Mouse (Mus musculus) midbrain, embryonic 12.5 days (tissue): Measurements from ENCODE around the gene Nmb. TPM values are rescaled to one million over a fixed set of nuclear protein-coding genes. Genes with fewer than 3 reads are reported as not detected.

Source experiments
- ATAC-seq: fragments of 200-750 bp; cut with Nextera tagmentation; 2 replicates; pipeline ENCODE4 v1.8.0; 2017; ENCODE audit warnings: low read depth, moderate TSS enrichment, moderate library complexity; ENCODE audit not compliant: low FRiP score
- H3K27ac ChIP-seq: fragments of 300-500 bp; sonication (generic); replicated peaks from 2 replicates; pipeline ENCODE4 v1.5.1; 2016; ENCODE audit warnings: mild to moderate bottlenecking
- H3K27me3 ChIP-seq: fragments of 300-500 bp; sonication (generic); 2 replicates; pipeline ENCODE4 v1.6.1; 2016; ENCODE audit warnings: mild to moderate bottlenecking
- H3K36me3 ChIP-seq: fragments of 300-500 bp; sonication (generic); 2 replicates; pipeline ENCODE4 v1.6.1; 2016
- H3K4me1 ChIP-seq: fragments of 300-500 bp; sonication (generic); 2 replicates; pipeline ENCODE4 v1.6.1; 2016
- H3K4me2 ChIP-seq: fragments of 300-500 bp; sonication (generic); replicated peaks from 2 replicates; pipeline ENCODE4 v1.6.1; 2016; ENCODE audit warnings: mild to moderate bottlenecking, moderate library complexity
- H3K4me3 ChIP-seq: fragments of 300-500 bp; sonication (generic); 2 replicates; pipeline ENCODE4 v1.5.1; 2016; ENCODE audit warnings: mild to moderate bottlenecking
- H3K9ac ChIP-seq: fragments of 300-500 bp; sonication (generic); replicated peaks from 2 replicates; pipeline ENCODE4 v1.6.1; 2016; ENCODE audit warnings: mild to moderate bottlenecking, moderate library complexity
- H3K9me3 ChIP-seq: fragments of 300-500 bp; sonication (generic); 2 replicates; pipeline ENCODE4 v1.6.1; 2016; ENCODE audit warnings: mild to moderate bottlenecking
- WGBS: fragments of 180-500 bp; shearing (Covaris S2); methylation state at CpG from one replicate; pipeline ENCODE4 v1.1.7; 2016; 5-methylcytosine and 5-hydroxymethylcytosine counted together
- polyA plus RNA-seq: library from polyadenylated mRNA; unstranded; fragments of >200 nt; fragmentation: Nextera tagmentation; extraction: Ambion mirVana; gene quantifications from 2 replicates; pipeline ENCODE4 v1.2.1, GENCODE M21; 2016

Gene Nmb
- polyA plus RNA-seq, 1 experiment from 2014 or later = 5.7 TPM

DNA sequence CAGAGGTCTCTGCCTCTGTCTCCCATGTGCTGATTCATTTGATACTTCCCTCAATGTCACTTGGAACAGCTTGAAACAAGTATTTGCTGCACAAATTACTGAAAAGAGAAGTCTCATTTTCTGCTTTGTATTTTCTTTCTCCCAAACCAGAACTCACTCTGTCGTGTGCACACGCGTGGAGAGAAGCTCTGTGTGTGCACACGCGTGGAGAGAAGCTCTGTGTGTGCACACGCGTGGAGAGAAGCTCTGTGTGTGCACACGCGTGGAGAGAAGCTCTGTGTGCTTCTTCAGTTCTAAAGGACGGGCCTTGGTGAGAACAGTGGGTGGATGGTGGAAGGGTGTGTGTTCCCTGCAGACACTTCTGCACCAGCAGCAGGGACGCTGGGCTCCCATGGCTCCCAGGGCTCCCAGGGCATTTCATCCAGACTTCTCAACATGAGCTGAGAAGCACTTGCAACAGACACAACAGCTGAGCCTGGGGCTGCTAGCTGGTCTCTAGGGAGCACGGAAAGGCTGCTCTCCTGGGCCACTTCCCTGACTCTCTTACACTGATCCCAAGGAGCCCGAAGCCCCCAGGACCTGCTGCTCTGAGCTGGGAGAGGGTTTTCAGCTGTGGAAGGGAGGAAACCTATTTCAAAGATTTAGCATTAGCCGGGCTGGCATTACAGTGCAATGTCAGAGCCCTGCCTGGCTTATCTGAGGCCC, 9.9 kb downstream of the Nmb start:
- H3K4me3 ChIP-seq = no peak overlapping the region
- no peak overlapping the region for H3K9ac ChIP-seq
- no peaks in the 10 kb centered on the region for H3K27me3 ChIP-seq
- H3K9me3 ChIP-seq = no peaks in the 10 kb centered on the region
- WGBS = 95% methylated on average over 14 of the region's 14 CpGs
- ATAC-seq = no peak
- no peak overlapping the region for H3K27ac ChIP-seq
- H3K4me2 ChIP-seq = no peak overlapping the region
- peaks cover 77% of the 10 kb centered on the region for H3K36me3 ChIP-seq
- peaks cover 4% of the 10 kb centered on the region; the same call in 1 of the 2 replicates for H3K4me1 ChIP-seq

DNA sequence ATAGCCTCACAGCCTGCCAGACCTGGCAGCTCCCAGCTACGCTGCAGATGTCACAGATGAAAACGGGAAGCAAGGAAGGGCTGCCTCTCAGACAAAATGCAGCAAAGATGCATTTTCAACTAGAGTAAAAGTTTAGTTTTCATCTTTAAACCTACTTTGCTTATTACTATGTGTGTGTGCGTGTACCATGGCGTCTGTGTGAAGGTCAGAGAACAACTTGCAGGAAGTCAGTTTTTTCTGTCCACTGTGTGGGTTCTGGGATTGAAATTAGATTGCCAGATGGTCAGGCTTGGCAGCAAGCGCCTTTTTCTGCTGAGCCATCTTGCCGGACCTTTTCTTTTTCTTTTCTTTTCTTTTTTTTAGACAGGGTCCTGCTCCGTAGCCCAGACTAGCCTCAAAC, 10.7 kb downstream of the Nmb start:
- Histone ChIP-seq H3K9me3 (no peaks in the 10 kb centered on the region), H3K4me2 (no peak overlapping the region), H3K36me3 (peaks cover 75% of the 10 kb centered on the region), H3K4me1 (peaks cover 6% of the 10 kb centered on the region), H3K4me3 (no peak overlapping the region), H3K9ac (no peak overlapping the region), H3K27ac (no peak overlapping the region), H3K27me3 (no peaks in the 10 kb centered on the region)
- ATAC-seq = no peak
- WGBS = 93% methylated on average over 7 of the region's 7 CpGs

DNA sequence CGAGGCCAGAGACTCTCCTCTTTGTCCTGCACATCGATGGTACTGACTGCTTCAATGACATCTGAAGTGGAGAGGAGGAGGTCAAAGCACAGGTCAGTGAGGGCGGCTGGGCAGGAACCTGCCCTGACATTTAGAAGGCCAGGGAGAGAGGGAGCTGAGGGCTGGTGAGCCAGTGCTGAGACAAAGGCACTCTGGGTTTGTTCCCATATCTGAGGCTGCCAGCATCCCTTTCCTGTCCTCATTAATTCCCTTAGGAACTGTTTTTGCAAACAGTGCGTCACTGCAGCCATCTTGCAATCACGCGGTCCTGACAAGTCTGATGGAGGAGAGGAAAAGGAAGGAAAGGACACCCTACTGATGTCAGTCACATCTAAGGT, 11.1 kb downstream of the Nmb start:
- WGBS = 88% methylated on average over 6 of the region's 6 CpGs

DNA sequence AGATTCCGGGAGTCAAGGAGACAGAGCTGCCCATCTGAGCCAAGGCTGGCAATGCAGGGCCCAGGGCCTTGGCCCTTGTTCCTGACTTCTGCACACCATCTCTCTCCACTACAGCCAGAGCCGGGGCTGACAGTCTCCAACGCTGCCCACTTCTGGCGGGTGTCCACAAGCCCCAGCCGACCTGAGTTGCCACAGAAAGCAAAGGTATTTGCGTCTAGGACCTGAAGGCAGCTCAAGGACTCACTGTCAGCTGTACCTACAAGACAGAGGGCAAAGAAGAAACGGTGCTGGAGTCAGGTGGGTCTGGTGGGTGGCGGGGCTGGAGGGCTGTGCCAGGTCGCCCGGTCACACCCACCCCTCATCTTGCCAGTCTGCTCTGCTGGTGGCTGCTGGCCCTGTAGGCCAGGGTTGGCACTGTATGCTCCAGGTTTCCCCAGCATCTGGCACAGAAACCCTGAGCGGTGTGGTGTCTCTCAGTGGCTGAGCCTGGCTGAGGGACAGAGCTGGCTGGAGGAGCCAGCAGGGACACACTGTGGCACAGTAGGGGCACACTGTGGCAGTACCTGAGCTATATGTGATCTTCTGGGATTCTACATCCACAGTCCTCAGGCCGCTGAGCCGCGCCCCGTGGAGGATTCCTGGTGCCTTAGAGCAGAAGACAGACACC, 11.7 kb downstream of the Nmb start:
- Histone ChIP-seq H3K9ac (no peak overlapping the region), H3K4me1 (peaks cover 12% of the 10 kb centered on the region), H3K4me2 (no peak overlapping the region), H3K4me3 (no peak overlapping the region), H3K36me3 (peaks cover 74% of the 10 kb centered on the region), H3K9me3 (no peaks in the 10 kb centered on the region), H3K27me3 (no peaks in the 10 kb centered on the region), H3K27ac (no peak overlapping the region)
- ATAC-seq = no peak
- 91% methylated on average over 15 of the region's 15 CpGs for WGBS

More for the DNA sequence above, 11.1 kb downstream of the Nmb start:
- H3K9ac ChIP-seq = no peak overlapping the region
- H3K9me3 ChIP-seq = no peaks in the 10 kb centered on the region
- H3K4me1 ChIP-seq = peaks cover 11% of the 10 kb centered on the region
- no peak for ATAC-seq
- H3K27me3 ChIP-seq = no peaks in the 10 kb centered on the region
- no peak overlapping the region for H3K4me2 ChIP-seq
- no peak overlapping the region for H3K27ac ChIP-seq
- H3K4me3 ChIP-seq = no peak overlapping the region
- peaks cover 75% of the 10 kb centered on the region for H3K36me3 ChIP-seq

DNA sequence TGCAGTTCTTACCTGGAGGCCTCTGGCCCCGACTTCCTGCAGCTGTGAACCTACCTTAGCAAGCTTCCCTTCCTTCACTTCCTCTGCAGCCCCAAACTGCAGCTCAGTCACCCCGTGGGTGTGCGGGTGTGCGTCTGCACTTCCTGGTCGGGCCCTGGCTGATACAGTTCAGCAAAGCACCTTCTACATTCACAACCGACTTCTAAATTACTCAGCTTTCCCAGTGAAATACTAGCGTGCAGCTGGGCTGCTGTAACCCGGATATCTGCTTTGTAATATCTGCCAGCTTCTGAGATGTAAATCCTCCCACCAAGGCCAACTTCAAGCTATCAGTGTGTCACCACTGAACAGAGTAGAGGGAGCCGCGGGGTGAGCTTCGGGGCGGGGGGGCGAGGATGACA, 15.0 kb downstream of the Nmb start:
- H3K4me2 ChIP-seq = no peak overlapping the region
- H3K4me1 ChIP-seq = peaks cover 12% of the 10 kb centered on the region
- no peak overlapping the region for H3K4me3 ChIP-seq
- H3K9me3 ChIP-seq = no peaks in the 10 kb centered on the region
- no peak for ATAC-seq
- no peak overlapping the region for H3K9ac ChIP-seq
- no peaks in the 10 kb centered on the region for H3K27me3 ChIP-seq
- H3K27ac ChIP-seq = peak overlapping the region; percentile 63
- peaks cover 48% of the 10 kb centered on the region for H3K36me3 ChIP-seq
- WGBS = 86% methylated on average over 13 of the region's 13 CpGs

DNA sequence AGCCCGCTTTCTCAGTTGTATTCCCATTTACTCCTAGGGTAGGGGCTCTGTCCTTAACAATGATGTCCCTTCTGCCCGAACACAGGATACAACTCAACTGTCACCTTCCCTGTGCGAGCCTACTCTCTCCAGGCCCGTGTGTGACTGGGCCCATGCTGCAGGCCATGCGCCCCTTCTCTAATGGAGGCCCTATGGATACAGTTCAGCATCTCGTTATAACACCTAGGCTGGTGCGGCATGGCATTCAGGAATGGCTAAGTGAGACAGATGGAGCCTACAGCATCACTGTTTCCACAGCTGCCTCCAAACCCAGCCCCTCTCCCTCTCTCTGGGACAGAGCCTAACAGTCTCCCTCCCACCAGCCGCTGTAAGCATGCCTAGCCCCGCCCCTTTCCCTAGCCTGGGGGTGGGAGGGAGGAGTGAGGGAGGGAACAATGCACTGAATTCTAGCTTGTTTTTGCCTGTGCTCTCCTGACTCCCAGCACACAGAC, 15.8 kb downstream of the Nmb start:
- 51% methylated on average over 9 of the region's 9 CpGs for WGBS
- Histone ChIP-seq H3K9me3 (no peaks in the 10 kb centered on the region), H3K27me3 (no peaks in the 10 kb centered on the region), H3K4me3 (no peak overlapping the region), H3K4me2 (no peak overlapping the region), H3K4me1 (peaks cover 12% of the 10 kb centered on the region), H3K9ac (no peak overlapping the region; the same call in 1 of the 2 replicates), H3K27ac (peak overlapping the region; percentile 63), H3K36me3 (peaks cover 42% of the 10 kb centered on the region)
- peak; percentile 87 for ATAC-seq

DNA sequence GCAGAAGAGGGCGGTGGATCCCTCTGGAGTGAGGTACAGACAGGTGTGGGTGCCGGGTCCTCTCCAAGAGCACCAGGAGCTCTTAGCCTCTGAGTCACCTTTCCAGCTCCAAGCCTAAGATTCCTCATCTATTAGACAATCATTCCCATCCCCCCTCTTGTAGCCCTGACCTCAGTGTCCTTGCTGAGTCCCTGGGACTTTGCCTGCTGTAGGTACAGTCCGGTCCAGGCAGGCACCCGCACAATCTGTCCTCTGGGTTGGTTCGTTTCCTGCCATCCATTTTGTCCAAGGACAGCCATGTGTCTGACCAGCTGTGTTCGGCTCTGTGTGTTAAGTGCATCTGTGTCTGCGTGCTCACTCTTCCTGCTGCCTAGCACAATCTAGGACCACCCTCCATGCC, 16.3 kb downstream of the Nmb start:
- no peak overlapping the region for H3K4me2 ChIP-seq
- peak overlapping the region; percentile 63 for H3K27ac ChIP-seq
- no peak overlapping the region; the same call in 1 of the 2 replicates for H3K9ac ChIP-seq
- peaks cover 12% of the 10 kb centered on the region for H3K4me1 ChIP-seq
- no peaks in the 10 kb centered on the region for H3K9me3 ChIP-seq
- peaks cover 38% of the 10 kb centered on the region for H3K36me3 ChIP-seq
- H3K27me3 ChIP-seq = no peaks in the 10 kb centered on the region
- H3K4me3 ChIP-seq = no peak overlapping the region
- WGBS = 79% methylated on average over 7 of the region's 7 CpGs
- ATAC-seq = no peak; the same call in 1 of the 2 replicates

DNA sequence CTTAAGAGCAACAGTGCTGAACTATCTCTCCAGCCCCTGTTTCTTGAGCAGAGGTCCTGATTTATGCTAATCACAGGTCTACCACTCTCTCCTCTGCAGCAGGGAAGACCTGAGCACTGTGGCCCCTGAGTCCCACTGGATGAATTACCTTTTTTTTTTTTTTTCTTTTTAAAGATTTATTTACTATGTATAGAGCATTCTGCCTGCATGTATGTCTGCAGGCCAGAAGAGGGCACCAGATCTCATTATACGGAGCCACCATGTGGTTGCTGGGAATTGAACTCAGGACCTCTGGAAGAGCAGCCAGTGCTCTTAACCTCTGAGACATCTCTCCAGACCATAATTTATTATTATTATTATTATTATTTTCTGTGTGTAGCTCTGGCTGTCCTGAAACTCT, 19.2 kb downstream of the Nmb start:
- no peaks in the 10 kb centered on the region for H3K27me3 ChIP-seq
- H3K4me2 ChIP-seq = no peak overlapping the region
- H3K9me3 ChIP-seq = no peaks in the 10 kb centered on the region
- no peak overlapping the region for H3K4me3 ChIP-seq
- peaks cover 12% of the 10 kb centered on the region for H3K4me1 ChIP-seq
- no peak for ATAC-seq
- no peak overlapping the region for H3K27ac ChIP-seq
- WGBS = 40% methylated on average over 1 of the region's 1 CpGs
- no peak overlapping the region for H3K9ac ChIP-seq
- peaks cover 8% of the 10 kb centered on the region for H3K36me3 ChIP-seq

DNA sequence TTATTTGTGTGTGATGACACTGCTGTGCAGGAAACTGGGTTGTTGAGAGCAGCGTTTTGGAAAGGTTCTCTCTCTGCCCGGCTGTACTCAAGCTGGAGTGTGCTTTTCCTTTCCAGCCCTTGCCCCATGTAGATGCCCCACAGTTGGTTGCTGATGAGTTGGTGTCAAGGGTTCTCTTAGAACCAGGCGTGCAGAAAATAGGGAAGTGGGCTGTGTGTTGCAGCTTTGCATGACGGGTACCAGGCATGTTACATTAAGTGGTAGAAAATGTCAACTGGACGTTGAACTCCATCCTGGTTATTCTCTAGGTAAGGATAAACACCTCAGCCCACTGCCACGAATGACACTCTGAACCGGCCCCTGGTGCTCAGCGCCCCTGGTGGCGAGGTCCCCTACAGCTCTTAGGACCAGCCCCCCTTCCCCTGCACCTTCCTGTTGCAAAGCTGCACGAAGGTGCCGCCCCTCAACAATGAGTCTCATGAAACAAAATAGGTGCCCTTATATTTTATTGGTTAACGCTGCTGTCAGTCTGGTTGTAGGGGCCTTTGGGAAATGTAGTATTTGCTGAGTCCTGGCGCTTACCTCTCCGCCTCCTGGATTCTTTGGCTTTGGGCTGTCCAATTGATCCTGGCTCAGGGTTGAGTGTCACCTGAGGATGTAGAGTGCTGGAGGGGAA, 21.9 kb downstream of the Nmb start:
- Histone ChIP-seq H3K27me3 (no peaks in the 10 kb centered on the region), H3K9ac (no peak overlapping the region), H3K4me1 (no peaks in the 10 kb centered on the region), H3K4me3 (no peak overlapping the region), H3K36me3 (0 out of 2 replicates have a peak, but pooled peaks cover 2% of the 10 kb centered on the region), H3K27ac (no peak overlapping the region), H3K4me2 (peak overlapping the region; percentile 24; the same call in 1 of the 2 replicates), H3K9me3 (no peaks in the 10 kb centered on the region)
- 26% methylated on average over 14 of the region's 14 CpGs for WGBS
- peak; percentile 68 for ATAC-seq

DNA sequence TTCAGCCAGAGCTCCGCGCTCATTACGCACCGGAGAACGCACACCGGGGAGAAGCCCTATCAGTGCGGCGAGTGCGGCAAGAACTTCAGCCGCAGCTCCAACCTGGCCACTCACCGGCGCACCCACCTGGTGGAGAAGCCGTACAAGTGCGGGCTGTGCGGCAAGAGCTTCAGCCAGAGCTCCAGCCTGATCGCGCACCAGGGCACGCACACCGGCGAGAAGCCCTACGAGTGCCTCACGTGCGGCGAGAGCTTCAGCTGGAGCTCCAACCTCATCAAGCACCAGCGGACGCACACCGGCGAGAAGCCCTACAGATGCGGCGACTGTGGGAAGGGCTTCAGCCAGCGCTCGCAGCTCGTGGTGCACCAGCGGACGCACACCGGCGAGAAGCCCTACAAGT, 29.1 kb downstream of the Nmb start:
- Histone ChIP-seq H3K9ac (no peak overlapping the region), H3K9me3 (no peaks in the 10 kb centered on the region)
- WGBS = 28% methylated on average over 37 of the region's 37 CpGs

DNA sequence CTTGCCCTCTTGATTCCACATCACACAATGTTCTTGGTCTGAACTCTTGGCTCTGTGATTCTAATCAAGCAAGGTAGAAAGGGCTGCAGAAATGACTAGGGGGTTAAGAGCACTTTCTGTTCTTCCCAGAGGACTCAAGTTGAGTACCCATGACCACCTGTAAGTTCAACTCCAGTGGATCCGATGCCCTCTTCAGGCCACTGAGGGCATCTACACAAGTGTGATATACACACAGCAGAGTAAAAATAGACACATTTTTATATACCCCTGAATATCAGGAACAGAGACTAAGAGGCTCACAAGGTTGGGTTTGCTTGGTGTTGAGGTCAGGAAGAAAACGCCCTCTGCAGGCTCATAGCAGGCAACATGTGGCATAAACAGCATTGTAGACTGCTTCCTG, 31.2 kb downstream of the Nmb start:
- H3K9me3 ChIP-seq = no peaks in the 10 kb centered on the region
- no peak overlapping the region for H3K27ac ChIP-seq
- no peak overlapping the region for H3K9ac ChIP-seq
- no peaks in the 10 kb centered on the region for H3K4me1 ChIP-seq
- no peak overlapping the region for H3K4me3 ChIP-seq
- peaks cover 86% of the 10 kb centered on the region for H3K36me3 ChIP-seq
- ATAC-seq = no peak
- WGBS = 87% methylated on average over 2 of the region's 2 CpGs
- H3K4me2 ChIP-seq = no peak overlapping the region
- peaks cover 32% of the 10 kb centered on the region for H3K27me3 ChIP-seq

More for the DNA sequence above, 29.1 kb downstream of the Nmb start:
- H3K27ac ChIP-seq = no peak overlapping the region
- peaks cover 65% of the 10 kb centered on the region for H3K36me3 ChIP-seq
- no peak for ATAC-seq
- H3K4me2 ChIP-seq = no peak overlapping the region
- H3K4me3 ChIP-seq = no peak overlapping the region
- H3K27me3 ChIP-seq = peaks cover 32% of the 10 kb centered on the region
- H3K4me1 ChIP-seq = no peaks in the 10 kb centered on the region

DNA sequence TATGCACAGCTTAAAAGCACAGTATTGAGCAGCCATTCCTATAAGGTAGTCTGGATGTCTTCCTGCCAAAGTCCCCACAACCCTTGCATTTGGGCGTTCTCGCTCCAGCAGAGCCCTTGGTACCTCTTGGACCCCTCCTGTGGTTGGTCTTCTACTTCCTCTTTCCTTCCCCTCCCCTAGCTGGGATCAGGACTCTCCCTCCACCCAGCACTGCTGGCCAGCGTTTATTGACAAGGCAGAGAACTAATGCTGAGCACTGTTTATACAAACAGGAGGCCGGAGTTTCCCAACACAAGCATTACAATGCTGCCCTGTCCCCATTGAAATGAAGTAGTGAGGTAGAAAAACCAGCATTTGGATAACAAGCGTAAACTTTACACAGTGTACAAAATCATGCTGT, 31.8 kb downstream of the Nmb start:
- Histone ChIP-seq H3K4me1 (no peaks in the 10 kb centered on the region), H3K9me3 (no peaks in the 10 kb centered on the region), H3K27me3 (peaks cover 32% of the 10 kb centered on the region), H3K4me3 (no peak overlapping the region), H3K27ac (no peak overlapping the region), H3K9ac (no peak overlapping the region), H3K36me3 (peaks cover 90% of the 10 kb centered on the region), H3K4me2 (no peak overlapping the region)
- WGBS = 89% methylated on average over 5 of the region's 5 CpGs
- no peak for ATAC-seq
